Mouse (Mus musculus): ENCODE results near the gene Psma3.

- TF ChIP-seq CTCF (IDR thresholded peaks at IDR 0.05; ENCODE audit: low read depth, low read length): no peak
- TF ChIP-seq POLR2A (IDR thresholded peaks at IDR 0.05; ENCODE audit: insufficient read depth, low read length): no peak
These were observed 69.2 kb downstream of the Psma3 start for GRCm38 (mm10) chr12:71043571-71043970.

All from ES-Bruce4 (cell line).